Mouse (Mus musculus): ENCODE measurements around the gene Tnrc6b. TPM values are rescaled to one million over a fixed set of nuclear protein-coding genes. Genes with fewer than 3 reads are reported as not detected.

Gene Tnrc6b
- total and polyA plus RNA-seq, 3 experiments, result 7.8 to 13.9 (median 8.0) TPM

DNA sequence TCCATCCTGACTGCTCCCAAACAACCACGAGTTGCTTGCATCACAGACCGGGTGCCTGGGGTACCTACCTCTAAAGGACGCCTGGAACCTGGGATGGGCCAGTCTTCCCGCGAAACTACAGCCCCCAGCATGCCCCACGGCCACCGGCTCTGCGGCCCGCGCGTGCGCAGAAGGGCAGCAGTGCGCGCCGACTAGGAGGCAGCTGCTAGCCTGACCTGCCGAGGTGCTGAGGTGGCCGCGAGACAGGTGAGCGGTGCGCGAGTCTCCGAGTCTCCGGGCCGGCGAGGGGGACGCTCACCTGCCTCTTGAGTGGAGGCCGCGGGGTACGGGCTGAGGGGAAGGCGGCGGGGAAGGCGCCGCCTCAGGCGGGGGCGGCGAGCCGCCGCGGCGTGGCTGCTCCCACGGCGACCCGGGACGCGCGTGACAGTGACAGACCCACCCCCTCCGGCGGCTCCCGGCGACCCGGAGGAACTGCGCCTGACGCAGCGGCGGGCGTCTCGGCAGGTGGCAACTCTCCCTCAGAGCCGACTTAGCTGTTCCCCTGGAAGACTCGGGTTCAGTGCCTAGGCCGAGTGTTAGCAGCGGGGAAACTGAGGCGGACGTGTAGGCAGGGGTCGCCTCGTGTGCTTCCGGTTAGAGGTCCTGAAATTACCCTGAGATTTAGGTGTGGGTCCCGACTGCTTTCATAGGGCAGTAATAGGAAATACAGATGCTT lies 266.7 kb downstream of the Tnrc6b start, which contains the start of gene Sgsm3:
Sgsm3 (plus strand) TSS at position 146 of the 715 bp plus-strand sequence.
- H3K27me3 ChIP-seq (ENCODE audit: control insufficient read depth in 1 of 2, insufficient read depth in 2 of 2, low read length in 2 of 2), result no peaks in the 10 kb centered on the region
- H3K79me2 ChIP-seq (ENCODE audit: control insufficient read depth, insufficient read depth, low read length, poor library complexity), result peaks cover 7% of the 10 kb centered on the region
- H3K4me3 ChIP-seq (ENCODE audit: control insufficient read depth in 1 of 2, insufficient read depth in 1 of 2, low read depth in 2 of 2, low read length in 2 of 2), result peak within 1 kb of the TSS; percentile 68 to 78
- H3K27ac ChIP-seq (ENCODE audit: control insufficient read depth, low read depth, low read length), result no peak within 1 kb of the TSS
- H3K9ac ChIP-seq (ENCODE audit: control insufficient read depth, low read depth, low read length, poor library complexity, severe bottlenecking), result peak within 1 kb of the TSS; percentile 77
- no peaks in the 10 kb centered on the region for H3K9me3 ChIP-seq (replicated peaks; ENCODE audit: insufficient read depth, low read length)
- H3K4me1 ChIP-seq (ENCODE audit: control insufficient read depth in 1 of 2, insufficient read depth in 2 of 2, low read length in 2 of 2), result peaks cover 13 to 21% of the 10 kb centered on the region in 2 experiments
- peaks cover 0 to 34% of the 10 kb centered on the region in 2 experiments; a peak in 2 of 4 replicates for H3K36me3 ChIP-seq (ENCODE audit: control insufficient read depth in 1 of 2, insufficient read depth in 2 of 2, low read length in 2 of 2)
- peak; percentile 89 for DNase-seq (ENCODE audit: low read depth, low spot score)
- TF ChIP-seq SMC3 (IDR thresholded peaks at IDR 0.05; ENCODE audit: low read depth, low read length) (no peak), TAL1 (IDR thresholded peaks at IDR 0.05; ENCODE audit: low read length) (no peak), MAFK (IDR thresholded peaks at IDR 0.05; ENCODE audit: borderline replicate concordance, low read depth, low read length) (no peak), HCFC1 (IDR thresholded peaks at IDR 0.05; ENCODE audit: low read depth, low read length) (peak; percentile 97), USF2 (IDR thresholded peaks at IDR 0.05; ENCODE audit: borderline replicate concordance in 1 of 2, insufficient read depth in 1 of 2, low read depth in 1 of 2, low read length in 2 of 2) (no peak), RAD21 (IDR thresholded peaks at IDR 0.05; ENCODE audit: low read depth, low read length) (no peak), ZC3H11A (IDR thresholded peaks at IDR 0.05; ENCODE audit: low read depth, low read length) (no peak), ZNF384 (IDR thresholded peaks at IDR 0.05; ENCODE audit: low read depth, low read length) (no peak), ZMIZ1 (IDR thresholded peaks at IDR 0.05; ENCODE audit: low read depth, low read length) (0 out of 2 replicates have a peak, but pooled peaks have one; percentile 26), BHLHE40 (IDR thresholded peaks at IDR 0.05; ENCODE audit: borderline replicate concordance, low read depth, low read length) (no peak), MAX (IDR thresholded peaks at IDR 0.05; ENCODE audit: low read length) (no peak; the same call in none of the 2 replicates), MYB (IDR thresholded peaks at IDR 0.05; ENCODE audit: low read depth, low read length) (no peak), ELF1 (IDR thresholded peaks at IDR 0.05; ENCODE audit: low read depth, low read length) (0 out of 2 replicates have a peak, but pooled peaks have one; percentile 34), TCF12 (IDR thresholded peaks at IDR 0.05; ENCODE audit: low read depth, low read length) (peak; percentile 42; the same call in 1 of the 2 replicates), KAT2A (conservative IDR thresholded peaks at IDR 0.05; ENCODE audit: low read depth, low read length) (peak; percentile 85; the same call in 1 of the 2 replicates), SIN3A (IDR thresholded peaks at IDR 0.05; ENCODE audit: low read length) (no peak; the same call in 1 of the 2 replicates), NELFE (IDR thresholded peaks at IDR 0.05; ENCODE audit: low read depth, low read length) (peak; percentile 76), POLR2A (IDR thresholded peaks at IDR 0.05; ENCODE audit: control insufficient read depth in 1 of 2, insufficient read depth in 1 of 2, low read depth in 1 of 2, low read length in 2 of 2, poor library complexity in 1 of 2) (peak; percentile 42 to 62; a peak in 2 of 4 replicates), E2F4 (IDR thresholded peaks at IDR 0.05; ENCODE audit: borderline replicate concordance, low read depth, low read length) (no peak), JUND (IDR thresholded peaks at IDR 0.05; ENCODE audit: low read depth, low read length) (no peak), TBP (IDR thresholded peaks at IDR 0.05; ENCODE audit: low read depth, low read length) (no peak), ETS1 (IDR thresholded peaks at IDR 0.05; ENCODE audit: low read depth, low read length) (no peak), MYC (IDR thresholded peaks at IDR 0.05; ENCODE audit: low read depth, low read length) (no peak), GATA1 (IDR thresholded peaks at IDR 0.05; ENCODE audit: low read depth, low read length) (no peak), POLR2AphosphoS2 (IDR thresholded peaks at IDR 0.05; ENCODE audit: low read length) (peak; percentile 46; the same call in 1 of the 2 replicates), MXI1 (IDR thresholded peaks at IDR 0.05; ENCODE audit: low read depth, low read length) (peak; percentile 83; the same call in 1 of the 2 replicates), EP300 (IDR thresholded peaks at IDR 0.05; ENCODE audit: low read depth in 1 of 2, low read length in 2 of 2) (no peak), CHD2 (IDR thresholded peaks at IDR 0.05; ENCODE audit: low read length) (no peak), RCOR1 (IDR thresholded peaks at IDR 0.05; ENCODE audit: low read depth, low read length) (no peak), USF1 (IDR thresholded peaks at IDR 0.05; ENCODE audit: low read depth, low read length) (0 out of 2 replicates have a peak, but pooled peaks have one; percentile 11), NRF1 (IDR thresholded peaks at IDR 0.05; ENCODE audit: insufficient read depth, low read depth, low read length, poor library complexity, severe bottlenecking) (peak; percentile 90), ZKSCAN1 (IDR thresholded peaks at IDR 0.05; ENCODE audit: low read depth, low read length) (no peak), POLR2AphosphoS5 (IDR thresholded peaks at IDR 0.05; ENCODE audit: borderline replicate concordance, low read depth, low read length) (no peak), MAZ (IDR thresholded peaks at IDR 0.05; ENCODE audit: low read depth, low read length) (no peak), MEF2A (IDR thresholded peaks at IDR 0.05; ENCODE audit: extremely low read depth, insufficient replicate concordance, low read depth, low read length, poor library complexity, severe bottlenecking) (no peak)

Measured in MEL (cell line).